Mouse (Mus musculus) megakaryocyte, embryonic 14.5 days (primary cell): ENCODE data around the gene Ndel1.

Source experiments
- FLI1 ChIP-seq: IDR thresholded peaks from 2 replicates; pipeline ENCODE4 v1.6.1; 2012; ENCODE audit warnings: low read length, inconsistent platforms, mixed read lengths
- GATA1 ChIP-seq: IDR thresholded peaks from 3 replicates; pipeline ENCODE4 v1.6.1; 2012; ENCODE audit warnings: mixed read lengths, low read length, inconsistent platforms, borderline replicate concordance

DNA sequence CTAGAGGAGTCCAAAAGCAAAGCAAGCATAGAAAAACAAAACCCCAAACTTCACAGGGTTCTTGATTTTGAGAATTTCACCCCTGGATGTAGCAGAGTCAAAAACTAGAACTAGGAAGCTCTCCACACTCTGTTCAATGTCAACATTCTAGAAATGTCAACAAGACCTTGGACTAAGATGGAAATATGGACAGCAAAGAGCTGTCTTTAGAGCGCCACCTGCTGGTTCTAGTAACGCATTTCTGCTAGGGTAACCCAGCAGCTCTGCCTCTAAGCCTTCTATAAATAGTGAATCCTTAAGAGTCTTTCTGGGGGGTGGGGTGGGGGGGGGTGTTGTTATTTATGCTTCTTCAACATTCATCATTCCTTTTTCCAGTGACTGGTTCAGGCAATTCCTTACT, 3.2 kb upstream of the Ndel1 start:
- TF ChIP-seq GATA1 = no peak
- no peak for TF ChIP-seq FLI1
